Mouse (Mus musculus) bone marrow, adult 2 months (tissue): ENCODE results near the gene Mapk10. TPM values are rescaled to one million over a fixed set of nuclear protein-coding genes. Genes with fewer than 3 reads are reported as not detected.
"Not testable (repeated sequence)": the region's sequence is repeated elsewhere in the genome, so short reads cannot be mapped to it uniquely, and the experiment has no call there.

Experiments used
- H3K27ac ChIP-seq: fragments of 200-500 bp; 2 replicates; pipeline ENCODE4 v1.5.1; 2012; ENCODE audit warnings: low read depth, mild to moderate bottlenecking, control low read depth, inconsistent platforms, low read length; ENCODE audit not compliant: control insufficient read depth, poor library complexity, insufficient read depth
- H3K4me1 ChIP-seq: fragments of 200-500 bp; 2 replicates; pipeline ENCODE4 v1.6.1; 2011; ENCODE audit warnings: low read length; ENCODE audit not compliant: control insufficient read depth, insufficient read depth
- H3K4me3 ChIP-seq: fragments of 200-500 bp; replicated peaks from 2 replicates; pipeline ENCODE3; 2011; ENCODE audit warnings: mild to moderate bottlenecking, low read depth, low read length, control low read depth; ENCODE audit not compliant: control insufficient read depth
- CTCF ChIP-seq: fragments of 200-500 bp; IDR thresholded peaks from 2 replicates; pipeline ENCODE4 v1.5.1; 2011; ENCODE audit warnings: low read length, control low read depth; ENCODE audit not compliant: control insufficient read depth, insufficient read depth
- POLR2A ChIP-seq: fragments of 200-500 bp; IDR thresholded peaks from 2 replicates; pipeline ENCODE4 v1.6.1; 2011; ENCODE audit warnings: low read depth, mild to moderate bottlenecking, control low read depth, low read length, borderline replicate concordance; ENCODE audit not compliant: control insufficient read depth
- WGBS: fragments of 180-500 bp; shearing (Covaris S2); methylation state at CpG from one replicate; pipeline ENCODE4 v1.1.7; 2018; 5-methylcytosine and 5-hydroxymethylcytosine counted together
- polyA plus RNA-seq: library from polyadenylated mRNA; stranded (reverse); fragments of >200 nt; gene quantifications from 2 replicates; pipeline ENCODE4 v1.2.4, GENCODE M21; 2011; ENCODE audit warnings: low replicate concordance; ENCODE audit not compliant: missing spikeins, insufficient read depth, insufficient read length

Gene Mapk10
- polyA plus RNA-seq, 1 experiment = not detected

- TF ChIP-seq POLR2A = no peak
- no peak for TF ChIP-seq CTCF
- H3K4me1 ChIP-seq = no peaks in the 10 kb centered on the region
- H3K27ac ChIP-seq = no peak overlapping the region
- WGBS = 68% methylated on average over 8 of the region's 8 CpGs
- no peak overlapping the region for H3K4me3 ChIP-seq
Observed at GRCm38 (mm10) chr5:102947061-102947711, 263.9 kb downstream of the Mapk10 start.

DNA sequence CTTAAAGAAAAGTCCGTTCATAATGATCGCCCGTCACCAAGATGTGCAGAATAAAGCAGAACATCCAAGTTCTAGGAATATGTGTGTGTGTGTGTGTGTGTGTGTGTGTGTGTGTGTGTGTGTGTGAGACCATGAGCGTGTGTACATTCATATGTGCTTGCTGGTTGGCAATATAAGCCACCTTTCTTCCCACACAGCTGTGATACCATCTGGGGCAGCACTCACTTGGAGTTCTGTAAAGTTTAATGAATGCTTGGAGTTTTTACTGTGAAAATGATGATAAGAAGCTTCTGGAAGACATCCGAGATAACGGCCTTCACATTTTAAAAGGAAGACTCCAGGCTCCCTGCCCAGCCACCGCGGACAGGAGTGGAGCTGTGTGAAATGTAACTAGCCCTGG lies 264.5 kb downstream of the Mapk10 start:
- Histone ChIP-seq H3K4me3 (no peak overlapping the region), H3K27ac (no peak overlapping the region), H3K4me1 (no peaks in the 10 kb centered on the region)
- WGBS = 89% methylated on average over 8 of the region's 8 CpGs
- TF ChIP-seq POLR2A = no peak
- TF ChIP-seq CTCF = no peak

GRCm38 (mm10) chr5:102943864-102944630 lies 267.1 kb downstream of the Mapk10 start:
- not testable (repeated sequence) for H3K4me1 ChIP-seq, H3K4me3 ChIP-seq, H3K27ac ChIP-seq
- 73% methylated on average over 17 of the region's 17 CpGs for WGBS

DNA sequence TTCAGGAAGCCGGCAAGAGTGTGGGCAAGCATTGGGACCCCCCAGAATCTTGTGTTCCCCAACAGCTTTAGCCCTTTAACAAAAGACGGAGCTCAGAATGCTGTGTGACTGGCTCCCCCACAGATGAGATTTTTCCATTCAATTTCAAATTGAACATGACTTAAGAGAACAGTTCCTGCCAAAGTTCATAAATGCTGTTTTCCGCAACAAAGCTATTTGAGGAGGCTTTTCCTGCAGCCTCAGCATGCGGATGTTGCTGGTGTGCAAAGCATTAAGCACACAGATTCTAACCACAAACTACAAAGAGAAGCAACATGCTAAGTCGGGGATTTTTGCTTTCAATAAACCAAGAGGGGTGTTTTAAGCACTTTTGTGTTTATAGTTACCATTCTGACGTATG lies 281.0 kb downstream of the Mapk10 start:
- WGBS = 52% methylated on average over 6 of the region's 6 CpGs
- H3K4me3 ChIP-seq = no peak overlapping the region
- no peak overlapping the region for H3K27ac ChIP-seq
- no peaks in the 10 kb centered on the region for H3K4me1 ChIP-seq
- TF ChIP-seq CTCF = no peak
- TF ChIP-seq POLR2A = no peak

DNA sequence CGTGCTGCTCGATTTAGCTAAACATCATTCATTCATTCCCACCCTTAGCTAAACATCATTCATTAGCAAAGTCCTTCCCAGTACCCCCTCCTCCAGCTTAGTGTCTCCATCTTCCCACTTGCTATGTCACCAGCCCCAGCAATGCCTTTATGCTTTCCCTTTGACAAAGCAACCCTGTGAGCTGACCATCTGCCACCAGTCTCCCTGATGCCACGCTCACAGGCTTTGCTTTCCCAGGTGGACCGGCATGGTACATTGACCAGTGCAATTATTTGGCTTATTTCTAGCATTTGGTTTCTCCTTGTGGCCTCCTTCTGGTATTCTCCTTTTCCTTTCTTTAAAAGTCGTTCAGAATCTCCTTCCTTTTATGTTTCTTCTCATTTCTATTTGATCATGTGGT lies 284.3 kb downstream of the Mapk10 start:
- WGBS = 67% methylated on average over 5 of the region's 5 CpGs
- TF ChIP-seq POLR2A (no peak), CTCF (no peak)

DNA sequence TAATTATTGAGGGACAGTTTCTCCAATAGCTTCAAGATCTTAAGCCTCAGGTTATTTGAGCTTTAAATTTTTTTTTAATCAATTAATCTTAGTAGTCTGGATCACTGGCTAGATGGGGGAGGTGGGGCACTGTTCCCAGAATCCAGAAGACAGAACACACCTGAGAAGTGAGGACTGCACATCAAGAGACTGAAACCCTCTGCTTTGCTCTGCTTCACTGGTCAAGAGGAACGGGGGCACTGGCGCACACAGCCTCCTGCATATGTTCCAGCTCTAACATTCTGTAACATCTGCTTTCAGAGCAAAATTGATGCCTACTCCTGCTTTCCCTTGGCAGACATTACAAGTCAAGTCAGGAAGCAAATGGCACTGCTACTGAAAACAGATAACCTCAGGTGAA lies 290.9 kb downstream of the Mapk10 start:
- WGBS = 78% methylated on average over 2 of the region's 2 CpGs
- no peak for TF ChIP-seq POLR2A
- Histone ChIP-seq H3K27ac (no peak overlapping the region), H3K4me3 (no peak overlapping the region), H3K4me1 (no peaks in the 10 kb centered on the region)

More for the DNA sequence above, 284.3 kb downstream of the Mapk10 start:
- H3K4me3 ChIP-seq = no peak overlapping the region
- no peaks in the 10 kb centered on the region for H3K4me1 ChIP-seq
- H3K27ac ChIP-seq = no peak overlapping the region

DNA sequence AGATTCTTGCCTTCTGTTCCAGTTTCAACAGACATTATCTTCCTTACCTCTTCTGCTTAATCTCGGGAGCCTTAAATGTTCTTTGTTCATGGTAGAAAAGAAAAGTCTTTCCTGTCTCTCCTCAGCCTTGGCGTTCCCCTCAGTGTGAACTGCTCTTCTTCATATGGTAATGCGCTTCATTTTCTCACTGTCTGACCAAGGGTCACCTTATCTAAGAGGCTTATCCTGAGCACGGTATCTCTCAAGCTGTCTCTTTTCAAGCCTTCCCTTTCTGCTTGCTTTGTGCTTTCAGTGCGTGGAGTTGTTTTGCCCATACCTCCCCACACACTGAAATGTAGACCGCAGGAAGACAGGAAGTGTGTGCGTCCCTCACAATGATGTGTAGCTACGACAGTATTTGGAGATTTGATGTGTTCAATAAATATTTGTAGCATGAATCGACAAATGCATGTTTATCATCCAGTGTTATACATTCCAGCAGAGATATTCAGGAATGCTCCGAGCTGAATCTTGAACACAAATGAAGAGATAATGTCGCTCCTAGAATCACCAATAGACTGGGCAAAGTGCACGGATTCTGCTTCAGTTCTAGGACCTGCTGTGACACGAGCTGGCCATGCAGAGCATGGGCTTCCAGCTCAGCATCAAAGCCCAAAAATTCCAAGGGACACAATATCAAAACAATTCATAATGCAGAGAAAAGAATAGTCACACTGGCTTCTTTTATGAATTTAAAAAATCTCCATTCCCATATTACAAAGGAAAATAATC lies 305.5 kb downstream of the Mapk10 start:
- no peak overlapping the region for H3K27ac ChIP-seq
- TF ChIP-seq POLR2A (no peak), CTCF (no peak)

GRCm38 (mm10) chr5:102904066-102904465 lies 307.1 kb downstream of the Mapk10 start:
- WGBS = 77% methylated on average over 12 of the region's 12 CpGs
- no peak for TF ChIP-seq POLR2A
- no peak for TF ChIP-seq CTCF
- Histone ChIP-seq H3K27ac (no peak overlapping the region), H3K4me3 (no peak overlapping the region), H3K4me1 (no peaks in the 10 kb centered on the region)

More for the DNA sequence above, 305.5 kb downstream of the Mapk10 start:
- Histone ChIP-seq H3K4me3 (no peak overlapping the region), H3K4me1 (no peaks in the 10 kb centered on the region)
- 54% methylated on average over 13 of the region's 13 CpGs for WGBS
